Mouse (Mus musculus) cerebellum, adult 11-12 months (tissue): ENCODE data around the gene Pram1.

ENCODE experiments used
- DNase-seq: peaks from one replicate; pipeline ENCODE4 v3.0.0; 2022

Gene Pram1

GRCm38 (mm10) chr17:33669681-33670080 lies 31.8 kb downstream of the Pram1 start:
- no peak for DNase-seq

DNA sequence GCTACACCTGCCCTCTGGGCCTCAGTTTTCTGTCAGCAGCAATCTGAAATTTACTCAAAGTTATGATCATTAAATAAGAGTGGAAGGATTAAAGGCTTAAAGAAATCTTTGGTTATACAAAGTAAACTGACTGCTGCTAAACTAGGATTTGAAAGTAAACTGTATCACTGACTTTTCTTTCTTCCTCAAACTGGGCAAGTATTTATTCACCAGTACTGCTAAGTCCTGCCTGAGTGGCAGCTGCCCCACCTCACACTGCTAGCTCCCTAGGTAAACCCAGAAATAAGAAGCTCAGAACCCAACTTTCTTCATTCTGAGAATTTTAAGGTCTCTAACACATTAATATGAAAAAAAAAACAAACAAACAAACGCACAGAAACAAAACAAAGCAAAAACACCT lies 36.0 kb downstream of the Pram1 start:
- DNase-seq, result no peak

DNA sequence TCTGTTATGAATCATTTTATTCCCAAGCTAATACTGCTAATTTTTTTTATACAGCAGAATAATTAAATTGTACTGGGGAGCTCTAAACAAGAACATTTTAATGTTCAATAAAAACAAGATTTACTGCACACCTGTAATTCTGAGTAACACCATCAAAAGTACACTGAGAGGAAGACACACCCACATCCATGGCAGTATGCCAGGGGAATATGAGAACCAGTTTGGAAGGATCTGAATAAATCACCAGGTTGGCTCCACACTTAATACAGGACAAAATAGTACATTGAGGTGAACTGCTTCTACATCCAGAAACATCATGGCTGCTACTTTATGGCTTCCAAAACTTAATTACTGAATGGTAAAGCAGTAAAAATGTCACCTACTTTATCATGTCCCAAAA lies 37.6 kb downstream of the Pram1 start:
- DNase-seq, result no peak

- DNase-seq, result no peak
Observed at GRCm38 (mm10) chr17:33676086-33676485, 38.2 kb downstream of the Pram1 start.

GRCm38 (mm10) chr17:33678771-33679170 lies 40.9 kb downstream of the Pram1 start:
- no peak for DNase-seq

DNA sequence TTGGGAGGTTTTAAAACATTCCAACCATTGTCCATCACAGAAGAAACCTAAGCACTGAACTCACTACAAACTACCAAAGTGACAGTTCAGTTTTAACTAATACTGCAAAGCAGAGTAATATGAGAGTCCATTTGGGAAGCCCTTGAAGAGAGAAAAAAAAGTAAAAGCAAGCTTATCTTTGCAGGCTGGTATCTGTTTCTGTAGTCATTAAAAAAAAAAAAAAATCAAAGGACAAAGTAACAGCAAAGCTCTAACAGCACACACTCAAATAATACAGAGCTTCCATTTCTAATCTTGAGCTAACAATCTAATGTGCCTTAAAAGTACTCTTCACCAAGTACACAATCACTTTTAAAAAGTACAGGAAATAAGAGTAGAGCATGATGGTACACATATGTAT lies 43.9 kb downstream of the Pram1 start:
- no peak for DNase-seq

GRCm38 (mm10) chr17:33684671-33685231 lies 46.9 kb downstream of the Pram1 start:
- no peak for DNase-seq

GRCm38 (mm10) chr17:33685249-33685653 lies 47.4 kb downstream of the Pram1 start:
- DNase-seq, result peak; percentile 97

DNA sequence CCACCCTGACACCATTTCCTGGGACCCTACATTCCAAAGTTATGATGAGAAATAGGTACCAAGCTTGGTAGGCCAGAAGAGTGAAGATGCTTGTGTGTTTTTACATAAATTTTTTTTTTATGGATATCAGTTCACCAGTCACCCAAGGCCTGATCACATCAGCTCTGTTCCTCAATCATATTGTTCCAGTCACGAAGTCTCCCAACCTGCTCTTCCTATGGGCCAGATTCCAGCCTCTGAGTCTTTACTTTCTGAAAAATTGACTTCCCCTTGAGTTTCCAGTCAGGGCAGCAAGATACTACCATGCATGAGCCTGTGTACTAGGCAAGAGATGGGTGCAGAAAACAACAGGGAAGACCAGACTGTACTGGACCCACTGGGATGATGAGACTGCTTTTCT lies 48.9 kb downstream of the Pram1 start, which contains the start of gene Hnrnpm:
Gene Hnrnpm, minus strand, starts transcription at position 101 of the 400 bp plus-strand sequence.
- no peak for DNase-seq
